Mouse (Mus musculus): ENCODE data around the gene Gsc.
A peak's percentile ranks its signal among the peaks of the same experiment; 100 is the strongest.

The Gsc gene

GRCm38 (mm10) chr12:104472601-104473424 lies at the start of gene Gsc:
Gene Gsc, minus strand, starts transcription at chr12:104473330.
- peak; percentile 24 to 39 for DNase-seq

- no peak for DNase-seq
Measured at GRCm38 (mm10) chr12:104519721-104520120, 46.6 kb upstream of the Gsc start.

- DNase-seq: no peak
Measured at GRCm38 (mm10) chr12:104507911-104508310, 34.8 kb upstream of the Gsc start.

- peak in 1 of 2 experiments; percentile 40 for DNase-seq
Measured at GRCm38 (mm10) chr12:104492009-104492408, 18.9 kb upstream of the Gsc start.

GRCm38 (mm10) chr12:104486205-104486604 lies 13.1 kb upstream of the Gsc start:
- no peak for DNase-seq

GRCm38 (mm10) chr12:104485161-104485560 lies 12.0 kb upstream of the Gsc start:
- DNase-seq: no peak

- no peak for DNase-seq
Measured at GRCm38 (mm10) chr12:104481007-104481406, 7.9 kb upstream of the Gsc start.

GRCm38 (mm10) chr12:104478193-104478592 lies 5.1 kb upstream of the Gsc start:
- no peak for DNase-seq

- no peak for DNase-seq
Measured at GRCm38 (mm10) chr12:104477501-104477900, 4.4 kb upstream of the Gsc start.

- no peak for DNase-seq
Measured at GRCm38 (mm10) chr12:104477066-104477465, 3.9 kb upstream of the Gsc start.

- DNase-seq: no peak
Measured at GRCm38 (mm10) chr12:104475946-104476345, 2.8 kb upstream of the Gsc start.

- no peak for DNase-seq
Measured at GRCm38 (mm10) chr12:104474881-104475740, 2.0 kb upstream of the Gsc start.

GRCm38 (mm10) chr12:104474191-104474871 lies 1.2 kb upstream of the Gsc start:
- peak in 1 of 2 experiments; percentile 44 for DNase-seq

GRCm38 (mm10) chr12:104473492-104473891 lies 362 bp upstream of the Gsc start:
- DNase-seq: no peak

- DNase-seq: no peak
Measured at GRCm38 (mm10) chr12:104472218-104472525, 958 bp downstream of the Gsc start.

- DNase-seq: no peak
Measured at GRCm38 (mm10) chr12:104471351-104472217, 1.5 kb downstream of the Gsc start.

GRCm38 (mm10) chr12:104470646-104471045 lies 2.5 kb downstream of the Gsc start:
- DNase-seq: no peak

- DNase-seq: no peak
Measured at GRCm38 (mm10) chr12:104468783-104469182, 4.3 kb downstream of the Gsc start.

- no peak for DNase-seq
Measured at GRCm38 (mm10) chr12:104467372-104467771, 5.8 kb downstream of the Gsc start.

GRCm38 (mm10) chr12:104466930-104467329 lies 6.2 kb downstream of the Gsc start:
- DNase-seq: no peak

GRCm38 (mm10) chr12:104461372-104461771 lies 11.8 kb downstream of the Gsc start:
- DNase-seq: no peak

GRCm38 (mm10) chr12:104459377-104459776 lies 13.8 kb downstream of the Gsc start:
- no peak for DNase-seq
